Mouse (Mus musculus): ENCODE results near the gene Emid1. TPM values are rescaled to one million over a fixed set of nuclear protein-coding genes. Genes with fewer than 3 reads are reported as not detected.

Gene Emid1
- total and polyA plus RNA-seq, 3 experiments = not detected

DNA sequence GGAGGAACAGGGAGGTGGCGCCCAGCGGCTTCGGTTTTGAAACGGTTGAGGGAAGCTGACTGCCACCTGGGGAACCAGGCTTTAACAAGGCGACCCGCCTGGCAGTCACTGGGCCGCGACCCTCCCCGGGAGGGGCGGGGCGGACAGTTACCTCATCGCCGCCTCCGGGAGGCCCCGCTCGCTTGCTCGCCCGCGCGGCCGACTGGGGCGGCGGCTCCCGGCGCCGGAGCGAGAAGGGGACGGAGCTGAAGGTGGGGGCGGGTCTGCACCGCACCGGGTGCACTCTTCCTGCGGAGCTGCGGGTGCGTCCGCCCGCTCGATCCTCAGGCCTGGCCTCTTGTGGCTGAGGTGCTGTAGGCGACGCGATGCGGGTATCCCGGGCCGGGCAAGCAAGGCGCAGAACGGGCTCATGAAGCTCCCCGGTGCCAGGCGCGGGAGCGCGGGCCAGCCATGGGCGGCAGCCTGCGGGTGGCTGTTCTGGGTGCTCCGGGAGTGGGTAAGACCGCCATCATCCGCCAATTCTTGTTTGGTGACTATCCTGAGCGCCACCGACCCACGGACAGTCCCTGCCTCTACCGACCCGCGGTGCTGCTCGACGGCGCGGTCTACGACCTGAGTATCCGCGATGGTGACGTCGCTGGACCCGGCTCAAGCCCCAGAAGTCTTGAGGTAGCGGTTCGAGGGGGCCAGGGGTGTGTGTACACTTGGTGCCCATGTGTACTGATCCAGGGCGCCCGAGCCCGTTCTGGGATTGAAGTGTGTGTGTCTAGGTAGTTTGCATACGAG lies 94.0 kb downstream of the Emid1 start, which contains the start of gene Rasl10a (continued):
- no peak for TF ChIP-seq USF1 (IDR thresholded peaks at IDR 0.05; ENCODE audit: low read depth, low read length)
- no peak for TF ChIP-seq SMC3 (IDR thresholded peaks at IDR 0.05; ENCODE audit: low read depth, low read length)
- TF ChIP-seq BHLHE40 (IDR thresholded peaks at IDR 0.05; ENCODE audit: low read depth, low read length) = peak; percentile 41; the same call in 1 of the 2 replicates
- no peak for TF ChIP-seq E2F4 (IDR thresholded peaks at IDR 0.05; ENCODE audit: insufficient replicate concordance, low read depth, low read length)
- TF ChIP-seq TCF12 (IDR thresholded peaks at IDR 0.05; ENCODE audit: low read depth, low read length) = peak; percentile 64
- no peak for TF ChIP-seq JUND (conservative IDR thresholded peaks at IDR 0.05; ENCODE audit: low read depth, low read length)
- no peak for TF ChIP-seq MYC (IDR thresholded peaks at IDR 0.05; ENCODE audit: low read depth, low read length)
- 0 out of 2 replicates have a peak, but pooled peaks have one; percentile 47 for TF ChIP-seq CHD2 (IDR thresholded peaks at IDR 0.05; ENCODE audit: low read length)
- peak; percentile 81 for TF ChIP-seq CHD1 (IDR thresholded peaks at IDR 0.05; ENCODE audit: low read depth, low read length)
- TF ChIP-seq PAX5 (IDR thresholded peaks at IDR 0.05; ENCODE audit: low read length) = no peak
- TF ChIP-seq EP300 (IDR thresholded peaks at IDR 0.05; ENCODE audit: low read length) = 0 out of 2 replicates have a peak, but pooled peaks have one; percentile 7
- peak; percentile 7 for TF ChIP-seq SIN3A (IDR thresholded peaks at IDR 0.05; ENCODE audit: low read length)
- TF ChIP-seq NELFE (IDR thresholded peaks at IDR 0.05; ENCODE audit: low read depth, low read length) = 0 out of 2 replicates have a peak, but pooled peaks have one; percentile 37
- no peak for TF ChIP-seq RAD21 (IDR thresholded peaks at IDR 0.05; ENCODE audit: low read depth, low read length)
- no peak for TF ChIP-seq JUN (IDR thresholded peaks at IDR 0.05; ENCODE audit: insufficient read depth, low read depth, low read length)
- 0 out of 2 replicates have a peak, but pooled peaks have one; percentile 14 for TF ChIP-seq MEF2A (IDR thresholded peaks at IDR 0.05; ENCODE audit: borderline replicate concordance, low read depth, low read length)
- TF ChIP-seq KAT2A (IDR thresholded peaks at IDR 0.05; ENCODE audit: insufficient replicate concordance, low read length) = no peak
- peak; percentile 95; the same call in 1 of the 2 replicates for TF ChIP-seq UBTF (IDR thresholded peaks at IDR 0.05; ENCODE audit: low read depth, low read length)
- TF ChIP-seq ELF1 (IDR thresholded peaks at IDR 0.05; ENCODE audit: low read depth, low read length) = 0 out of 2 replicates have a peak, but pooled peaks have one; percentile 2
- TF ChIP-seq POLR2AphosphoS2 (IDR thresholded peaks at IDR 0.05; ENCODE audit: low read depth, low read length) = peak; percentile 50; the same call in 1 of the 2 replicates
- no peak for TF ChIP-seq ZC3H11A (IDR thresholded peaks at IDR 0.05; ENCODE audit: low read depth, low read length)
- 0 out of 2 replicates have a peak, but pooled peaks have one; percentile 28 for TF ChIP-seq NRF1 (IDR thresholded peaks at IDR 0.05; ENCODE audit: low read depth, low read length)

DNA sequence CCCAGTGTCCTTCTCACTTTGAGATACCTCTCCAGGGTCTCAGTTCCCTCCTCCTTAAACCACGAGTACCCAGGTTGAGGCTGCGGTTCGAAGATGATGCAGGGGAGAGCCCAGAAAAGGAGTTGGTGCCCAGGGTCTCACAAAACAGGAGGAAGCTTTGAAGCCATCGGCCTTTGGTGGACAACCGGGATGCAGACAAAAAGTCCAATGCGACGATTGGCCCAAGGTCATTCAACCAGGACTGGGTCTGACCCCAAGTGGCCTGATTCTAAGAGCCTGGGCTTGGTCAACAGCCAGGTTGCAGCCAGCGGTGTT lies 94.6 kb downstream of the Emid1 start:
- H3K9me3 ChIP-seq (replicated peaks; ENCODE audit: low read length) = no peaks in the 10 kb centered on the region
- in situ Hi-C loops (cut with MboI; ENCODE audit: low pct_ligation_motif_present, low pct_unique_long_range_greater_than_20kb, low sequenced_read_pairs) = no loop called here
- H3K27me3 ChIP-seq (replicated peaks) = peaks cover 11% of the 10 kb centered on the region
- H3K27ac ChIP-seq (ENCODE audit: insufficient read depth, low read depth) = peak overlapping the region; percentile 71
- H3K4me2 ChIP-seq (ENCODE audit: insufficient read depth, low read depth, poor library complexity, severe bottlenecking) = peak overlapping the region; percentile 92
- H3K36me3 ChIP-seq (replicated peaks in 1 of 2; ENCODE audit: control insufficient read depth in 1 of 2, insufficient read depth in 1 of 2, low read length in 1 of 2) = peaks cover 0 to 13% of the 10 kb centered on the region in 2 experiments
- dilution Hi-C loops (cut with MboI; ENCODE audit: extremely low pct_ligation_motif_present, extremely low pct_unique_long_range_greater_than_20kb, low sequenced_read_pairs) = no loop called here
- peak overlapping the region; percentile 18 to 71 (median 57) for H3K4me3 ChIP-seq (replicated peaks in 1 of 3; ENCODE audit: low read depth in 2 of 3, low read length in 2 of 3, poor library complexity in 1 of 3)
- H3K79me2 ChIP-seq (replicated peaks; ENCODE audit: control insufficient read depth, extremely low read depth, insufficient read depth, poor library complexity, severe bottlenecking) = no peaks in the 10 kb centered on the region
- TF ChIP-seq ZC3H11A (IDR thresholded peaks at IDR 0.05; ENCODE audit: low read depth, low read length) (no peak), ZNF384 (IDR thresholded peaks at IDR 0.05; ENCODE audit: low read depth, low read length) (no peak), CHD1 (IDR thresholded peaks at IDR 0.05; ENCODE audit: low read depth, low read length) (no peak), POLR2AphosphoS2 (IDR thresholded peaks at IDR 0.05; ENCODE audit: low read depth, low read length) (no peak)
- peak overlapping the region; percentile 42; the same call in 1 of the 2 replicates for H3K9ac ChIP-seq (ENCODE audit: insufficient read depth, low read depth)
- no peak for DNase-seq (ENCODE audit: extremely low read depth)
- H3K4me1 ChIP-seq (ENCODE audit: control insufficient read depth in 1 of 2, insufficient read depth in 2 of 2) = peaks cover 38 to 78% of the 10 kb centered on the region in 2 experiments
